Mouse (Mus musculus) CD4-positive, CD25-positive, alpha-beta regulatory T cell, adult 4 months (primary cell): Measurements from ENCODE around the gene Ctnnal1. TPM values are rescaled to one million over a fixed set of nuclear protein-coding genes. Genes with fewer than 3 reads are reported as not detected.
A peak's percentile ranks its signal among the peaks of the same experiment; 100 is the strongest.

Source experiments
- ATAC-seq: one replicate; pipeline ENCODE4 v1.8.0; 2017
- polyA plus RNA-seq, 2 experiments: library from polyadenylated mRNA; unstranded; fragments of 100-300 nt; shearing (Covaris generic); gene quantifications; one replicate each; pipeline ENCODE4 v1.2.1; 2017

The Ctnnal1 gene
- polyA plus RNA-seq, 2 experiments from 2014 or later, result 1.2 to 1.3 TPM

GRCm38 (mm10) chr4:56858733-56859132 lies 6.3 kb downstream of the Ctnnal1 start:
- ATAC-seq, result no peak

GRCm38 (mm10) chr4:56856371-56856949 lies 8.5 kb downstream of the Ctnnal1 start:
- no peak for ATAC-seq

- no peak for ATAC-seq
Measured at GRCm38 (mm10) chr4:56855935-56856334, 9.1 kb downstream of the Ctnnal1 start.

GRCm38 (mm10) chr4:56850724-56851123 lies 14.3 kb downstream of the Ctnnal1 start:
- no peak for ATAC-seq

GRCm38 (mm10) chr4:56848044-56848443 lies 16.9 kb downstream of the Ctnnal1 start:
- no peak for ATAC-seq

- ATAC-seq, result no peak
Measured at GRCm38 (mm10) chr4:56847400-56847799, 17.6 kb downstream of the Ctnnal1 start.

GRCm38 (mm10) chr4:56845896-56846533 lies 19.0 kb downstream of the Ctnnal1 start:
- no peak for ATAC-seq

- ATAC-seq, result no peak
Measured at GRCm38 (mm10) chr4:56844911-56845310, 20.1 kb downstream of the Ctnnal1 start.

GRCm38 (mm10) chr4:56843963-56844362 lies 21.0 kb downstream of the Ctnnal1 start:
- no peak for ATAC-seq

GRCm38 (mm10) chr4:56842501-56842900 lies 22.5 kb downstream of the Ctnnal1 start:
- no peak for ATAC-seq

- ATAC-seq, result no peak
Measured at GRCm38 (mm10) chr4:56840297-56840696, 24.7 kb downstream of the Ctnnal1 start.

GRCm38 (mm10) chr4:56837661-56838060 lies 27.3 kb downstream of the Ctnnal1 start:
- ATAC-seq, result no peak

GRCm38 (mm10) chr4:56831998-56832397 lies 33.0 kb downstream of the Ctnnal1 start:
- no peak for ATAC-seq

- ATAC-seq, result peak; percentile 89
Measured at GRCm38 (mm10) chr4:56831013-56831609, 33.9 kb downstream of the Ctnnal1 start.

GRCm38 (mm10) chr4:56829511-56829921 lies 35.5 kb downstream of the Ctnnal1 start:
- ATAC-seq, result no peak

- ATAC-seq, result no peak
Measured at GRCm38 (mm10) chr4:56828932-56829331, 36.1 kb downstream of the Ctnnal1 start.

GRCm38 (mm10) chr4:56824231-56824630 lies 40.8 kb downstream of the Ctnnal1 start:
- ATAC-seq, result no peak

- ATAC-seq, result peak; percentile 56
Measured at GRCm38 (mm10) chr4:56820017-56820550, 44.9 kb downstream of the Ctnnal1 start.

- ATAC-seq, result no peak
Measured at GRCm38 (mm10) chr4:56815131-56815530, 49.9 kb downstream of the Ctnnal1 start.

- no peak for ATAC-seq
Measured at GRCm38 (mm10) chr4:56812096-56812495, 52.9 kb downstream of the Ctnnal1 start.

- ATAC-seq, result no peak
Measured at GRCm38 (mm10) chr4:56811642-56812041, 53.3 kb downstream of the Ctnnal1 start.

- no peak for ATAC-seq
Measured at GRCm38 (mm10) chr4:56809050-56809449, 55.9 kb downstream of the Ctnnal1 start.

GRCm38 (mm10) chr4:56802669-56803150 lies 62.3 kb downstream of the Ctnnal1 start:
- ATAC-seq, result peak; percentile 13
